Mouse (Mus musculus) Patski (cell line): ENCODE results near the gene H60c. TPM values are rescaled to one million over a fixed set of nuclear protein-coding genes. Genes with fewer than 3 reads are reported as not detected.
"Not testable (repeated sequence)": the region's sequence is repeated elsewhere in the genome, so short reads cannot be mapped to it uniquely, and the experiment has no call there.

Experiments used
- ATAC-seq: fragments of 100-300 bp; one replicate; pipeline ENCODE4 v1.8.0; 2021
- CTCF ChIA-PET: fragments of 350-600 bp; sonication (Branson Sonifier 250); formaldehyde crosslinking; loops from one replicate; lab custom pipeline; 2022; ENCODE audit warnings: inconsistent platforms; lab: Charles Lee
- POLR2A ChIA-PET: fragments of 350-600 bp; sonication (Branson Sonifier 250); formaldehyde crosslinking; loops from one replicate; lab custom pipeline; 2022; ENCODE audit warnings: antibody characterized with exemption, inconsistent platforms; lab: Charles Lee
- DNase-seq: peaks from one replicate; pipeline ENCODE4 v3.0.0-alpha.2; 2011; ENCODE audit warnings: low read depth, low spot score
- H3K27me3 ChIP-seq: fragments of 371-371 bp; one replicate; pipeline ENCODE4 v1.5.1; 2021
- CTCF ChIP-seq: fragments of 100-300 bp; IDR thresholded peaks from one replicate; pipeline ENCODE4 v1.5.1; 2021
- in situ Hi-C: fragments of 300-500 bp; cut with MboI; formaldehyde crosslinking; loops from 3 replicates; pipeline ENCODE4 v1.11.1; 2018; ENCODE audit warnings: low pct_unique_long_range_greater_than_20kb, mixed read lengths
- polyA plus RNA-seq: library from polyadenylated mRNA; unstranded; gene quantifications from one replicate; pipeline ENCODE4 v1.2.3, GENCODE M21; 2021

Gene H60c
- 0.19 TPM for polyA plus RNA-seq

DNA sequence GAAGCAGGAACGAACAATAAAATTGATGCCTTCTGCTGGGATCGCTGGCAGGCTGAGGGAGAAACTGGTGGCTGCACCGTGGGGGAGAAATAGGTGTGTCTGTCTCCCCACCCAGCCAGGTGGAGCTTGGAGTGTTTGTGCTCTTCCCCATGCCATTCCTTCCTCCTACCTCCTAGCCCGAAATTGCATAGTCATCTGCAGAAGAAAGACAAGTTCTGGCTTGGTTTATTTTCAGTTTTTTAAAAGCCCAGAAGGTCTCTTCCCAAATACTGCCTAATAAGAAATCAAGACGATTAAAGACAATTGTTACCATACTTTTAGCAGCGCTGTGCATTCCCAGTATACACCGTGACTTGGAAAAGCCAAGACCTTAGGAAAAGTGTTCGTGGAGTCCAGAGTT lies at the start of gene H60c:
Gene H60c, minus strand, starts transcription at position 101 of the 400 bp plus-strand sequence.
- ChIA-PET CTCF (no interaction called here), POLR2A (no interaction called here)
- DNase-seq (no peak), ATAC-seq (no peak)
- no peak for TF ChIP-seq CTCF
- in situ Hi-C loops, result no loop called here
- H3K27me3 ChIP-seq, result no peaks in the 10 kb centered on the region

DNA sequence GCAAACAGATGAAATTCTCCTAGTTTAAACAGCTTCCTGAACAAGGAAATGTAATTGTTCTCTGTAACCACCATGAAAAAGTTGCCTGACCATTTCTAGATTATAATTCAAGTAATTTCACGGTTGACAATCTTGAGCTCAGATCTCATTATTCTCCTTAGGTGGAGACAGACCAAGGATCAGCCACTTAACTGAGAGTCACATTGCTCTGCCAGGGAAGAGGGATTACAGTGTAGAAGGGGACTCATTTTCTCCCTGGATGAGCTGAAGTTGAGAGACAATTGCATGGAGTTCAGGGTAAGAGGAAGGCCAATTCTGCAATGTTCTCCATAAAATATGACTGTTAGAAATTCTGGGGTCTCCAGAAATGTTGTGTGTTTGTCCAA lies 41.2 kb upstream of the H60c start:
- H3K27me3 ChIP-seq, result no peaks in the 10 kb centered on the region
- no peak for DNase-seq
- ChIA-PET CTCF (no interaction called here), POLR2A (no interaction called here)
- no peak for ATAC-seq
- TF ChIP-seq CTCF, result no peak
- in situ Hi-C loops, result no loop called here

DNA sequence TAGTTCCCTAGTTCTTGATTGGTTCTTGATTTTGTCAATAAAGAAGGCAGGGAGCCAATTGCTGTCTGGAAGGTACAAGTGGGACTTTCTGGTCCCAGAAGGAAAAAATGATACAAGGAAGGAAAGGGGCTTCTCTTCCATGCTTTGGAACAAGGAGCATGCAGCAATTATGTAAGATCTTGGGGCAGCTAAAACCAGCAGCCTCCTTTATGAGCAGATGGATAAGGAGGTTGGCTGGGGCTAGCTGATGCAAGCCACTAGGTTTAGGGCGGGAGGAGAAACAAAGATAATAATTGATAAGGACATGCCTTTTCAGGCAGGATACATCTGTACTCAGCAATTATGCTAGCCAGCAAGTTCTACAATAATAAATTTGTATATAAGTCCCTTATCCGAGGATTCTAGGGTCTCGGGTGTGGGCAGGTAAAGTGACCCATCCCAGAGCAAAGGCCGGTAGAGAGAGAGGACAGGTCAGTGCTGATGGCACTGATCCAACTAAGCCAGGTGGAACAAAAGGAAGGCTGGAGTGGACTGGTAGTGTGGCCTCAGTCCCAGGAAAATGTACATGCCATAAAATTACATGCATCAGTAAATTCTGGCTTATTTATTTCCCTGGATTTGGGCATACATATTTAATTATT lies 40.7 kb upstream of the H60c start:
- peak; percentile 5 for ATAC-seq
- in situ Hi-C loops, result no loop called here
- POLR2A ChIA-PET, result interaction anchor here (0.7 kb wide), 1 partner anchor 78 kb away, joined by 3 read pairs; no protein-coding TSS in a partner anchor

DNA sequence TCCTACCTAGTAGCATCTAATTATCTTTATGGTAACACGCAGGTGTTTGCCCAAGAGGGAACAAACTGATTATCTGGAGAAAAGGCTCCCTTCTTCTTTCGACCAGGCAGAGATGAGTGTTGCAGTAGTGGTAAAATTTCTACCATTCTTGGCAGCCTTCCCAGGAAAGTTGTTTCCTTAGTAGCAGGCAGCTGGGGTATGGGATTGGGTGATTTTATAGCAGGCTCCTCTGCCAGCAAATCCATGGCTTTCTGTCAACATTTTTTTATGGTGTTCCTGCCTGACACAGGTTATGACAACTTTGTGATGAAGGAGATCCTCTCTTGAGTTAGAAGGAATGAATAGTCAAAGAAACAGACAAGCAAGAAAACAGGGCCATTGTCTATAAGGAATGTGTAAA lies 40.2 kb upstream of the H60c start:
- no peaks in the 10 kb centered on the region for H3K27me3 ChIP-seq
- ATAC-seq (peak; percentile 86), DNase-seq (no peak)
- ChIA-PET CTCF (no interaction called here), POLR2A (interaction anchor here (0.7 kb wide), 1 partner anchor 78 kb away, joined by 3 read pairs; no protein-coding TSS in a partner anchor)
- in situ Hi-C loops, result no loop called here
- no peak for TF ChIP-seq CTCF

More for the DNA sequence above, 40.7 kb upstream of the H60c start:
- no peak for DNase-seq
- no peak for TF ChIP-seq CTCF
- no peaks in the 10 kb centered on the region for H3K27me3 ChIP-seq
- CTCF ChIA-PET, result no interaction called here

DNA sequence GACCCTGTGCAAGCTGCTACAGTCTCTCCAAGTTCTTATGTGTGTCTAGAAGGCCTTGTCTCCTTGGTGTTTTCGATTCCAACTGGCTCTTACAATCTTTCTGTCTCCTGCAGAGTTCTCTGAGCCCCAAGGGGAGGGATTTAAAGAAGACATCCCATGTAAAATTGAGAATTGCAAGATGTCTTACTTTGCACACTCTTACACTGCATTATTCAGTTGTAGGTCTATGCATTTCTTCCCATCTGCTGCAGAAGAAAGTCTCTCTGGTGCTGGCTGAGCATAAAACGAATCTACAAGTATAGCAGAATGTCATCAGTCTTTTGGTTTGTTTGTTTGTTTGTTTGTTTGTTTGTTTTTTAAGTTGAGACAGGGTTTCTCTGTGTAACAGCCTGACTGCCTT lies 26.4 kb upstream of the H60c start:
- in situ Hi-C loops, result no loop called here
- POLR2A ChIA-PET, result no interaction called here

GRCm38 (mm10) chr10:3281047-3281446 lies 13.5 kb upstream of the H60c start:
- POLR2A ChIA-PET, result interaction anchor here (0.7 kb wide), 1 partner anchor 32 kb away, joined by 3 read pairs; no protein-coding TSS in a partner anchor
- peak; percentile 90 for ATAC-seq
- TF ChIP-seq CTCF, result no peak
- in situ Hi-C loops, result no loop called here
- no peaks in the 10 kb centered on the region for H3K27me3 ChIP-seq
- CTCF ChIA-PET, result interaction anchor here (0.7 kb wide), 1 partner anchor 14 kb away, joined by 3 read pairs; no protein-coding TSS in a partner anchor
- DNase-seq, result peak; percentile 44

More for the DNA sequence above, 26.4 kb upstream of the H60c start:
- no peaks in the 10 kb centered on the region for H3K27me3 ChIP-seq
- TF ChIP-seq CTCF, result no peak
- DNase-seq (no peak), ATAC-seq (no peak)
- CTCF ChIA-PET, result no interaction called here

- H3K27me3 ChIP-seq, result no peaks in the 10 kb centered on the region
- TF ChIP-seq CTCF, result no peak
- CTCF ChIA-PET, result no interaction called here
- in situ Hi-C loops, result no loop called here
- POLR2A ChIA-PET, result no interaction called here
- ATAC-seq (no peak), DNase-seq (no peak)
Measured at GRCm38 (mm10) chr10:3274065-3274464, 6.5 kb upstream of the H60c start.

- CTCF ChIA-PET, result no interaction called here
- in situ Hi-C loops, result no loop called here
- no peaks in the 10 kb centered on the region for H3K27me3 ChIP-seq
- no peak for DNase-seq
- no peak for ATAC-seq
- no peak for TF ChIP-seq CTCF
- POLR2A ChIA-PET, result no interaction called here
Measured at GRCm38 (mm10) chr10:3271036-3271435, 3.5 kb upstream of the H60c start.

DNA sequence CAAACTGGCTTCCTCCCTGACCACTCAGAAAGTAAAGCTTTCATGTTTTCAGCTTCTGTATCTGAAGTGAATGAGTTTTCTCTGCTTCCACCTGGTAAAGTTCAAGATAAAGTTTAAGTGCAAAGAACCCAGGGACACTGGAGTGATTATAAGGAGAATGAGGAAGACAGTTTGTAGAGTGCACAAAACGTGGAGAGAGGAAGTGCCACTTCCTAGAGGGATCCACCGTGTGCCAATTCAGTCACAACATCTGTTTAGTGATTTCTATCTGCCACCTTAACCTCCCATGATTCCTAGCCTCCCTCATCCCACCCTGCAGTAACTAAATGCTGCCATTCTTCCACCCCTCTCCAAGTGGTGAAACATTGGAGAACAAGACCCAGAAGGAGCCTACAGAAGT lies 842 bp downstream of the H60c start:
- ATAC-seq, result no peak
- ChIA-PET CTCF (no interaction called here), POLR2A (no interaction called here)
- no peak for DNase-seq
- no peak for TF ChIP-seq CTCF
- in situ Hi-C loops, result no loop called here
- no peaks in the 10 kb centered on the region for H3K27me3 ChIP-seq

DNA sequence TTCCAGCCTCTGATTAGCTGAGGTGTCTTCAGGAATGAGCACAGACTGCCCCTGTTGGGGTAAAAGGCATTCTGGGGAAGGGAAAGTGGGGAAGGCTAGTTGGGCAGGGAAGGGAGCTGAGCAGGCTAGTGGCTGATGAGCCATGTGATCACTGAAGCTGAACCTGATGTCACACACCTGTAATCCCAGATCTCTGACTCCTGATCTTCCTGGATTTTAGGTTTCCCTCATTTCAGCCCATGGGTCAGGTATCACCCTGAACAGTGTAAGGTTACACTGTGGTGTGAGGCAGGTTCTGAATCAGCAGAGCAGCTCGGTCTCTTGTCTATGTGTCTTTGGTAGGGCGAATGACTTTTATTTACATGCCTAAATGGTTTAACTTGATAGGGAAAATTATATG lies 4.8 kb downstream of the H60c start:
- H3K27me3 ChIP-seq, result no peaks in the 10 kb centered on the region
- in situ Hi-C loops, result no loop called here

DNA sequence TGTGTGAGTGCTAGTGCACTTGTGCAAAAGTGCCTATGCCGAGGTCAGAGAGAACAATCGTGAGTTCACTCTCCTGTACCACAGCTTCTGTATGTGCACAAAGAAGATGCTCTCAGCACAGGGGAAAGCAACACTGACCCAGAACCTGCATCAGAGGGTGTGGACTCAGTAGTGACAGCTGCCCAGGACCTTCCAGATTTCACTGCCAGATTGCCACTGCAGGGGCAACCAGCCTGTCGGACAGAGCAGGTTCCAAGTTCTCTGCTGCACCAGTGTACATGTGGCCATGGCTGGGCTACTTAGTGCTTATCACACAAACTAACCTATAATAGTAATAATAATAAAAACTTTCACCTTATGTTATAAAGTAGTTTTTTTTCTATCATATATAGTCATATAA lies 10.2 kb downstream of the H60c start:
- DNase-seq, result no peak
- CTCF ChIA-PET, result no interaction called here
- no peak for ATAC-seq
- no peak for TF ChIP-seq CTCF
- in situ Hi-C loops, result no loop called here
- POLR2A ChIA-PET, result no interaction called here
- no peaks in the 10 kb centered on the region for H3K27me3 ChIP-seq

More for the DNA sequence above, 4.8 kb downstream of the H60c start:
- ChIA-PET POLR2A (no interaction called here), CTCF (no interaction called here)
- ATAC-seq (no peak), DNase-seq (no peak)
- TF ChIP-seq CTCF, result no peak

GRCm38 (mm10) chr10:3238436-3238835 lies 29.1 kb downstream of the H60c start:
- POLR2A ChIA-PET, DNase-seq, H3K27me3 ChIP-seq, ATAC-seq, CTCF ChIA-PET: not testable (repeated sequence)
- in situ Hi-C loops, result loop anchor here (10.0 kb wide), 1 partner anchor 86 kb away; no protein-coding TSS in a partner anchor
